Mouse (Mus musculus): ENCODE results near the gene Scly. TPM values are rescaled to one million over a fixed set of nuclear protein-coding genes. Genes with fewer than 3 reads are reported as not detected.

The Scly gene
- polyA plus RNA-seq, 1 experiment, result 10.2 TPM

GRCm38 (mm10) chr1:91317656-91318055, 19.5 kb downstream of the Scly start:
- Histone ChIP-seq H3K36me3 (ENCODE audit: control insufficient read depth, insufficient read depth) (no peaks in the 10 kb centered on the region), H3K4me3 (ENCODE audit: insufficient read depth, poor library complexity, severe bottlenecking) (no peak overlapping the region), H3K79me3 (ENCODE audit: low read depth) (no peaks in the 10 kb centered on the region), H3ac (ENCODE audit: control insufficient read depth, insufficient read length, low read depth) (no peak overlapping the region), H3K27me3 (ENCODE audit: control insufficient read depth, insufficient read depth, insufficient read length) (no peaks in the 10 kb centered on the region), H3K79me2 (ENCODE audit: control insufficient read depth, insufficient read depth) (no peaks in the 10 kb centered on the region)
- TF ChIP-seq FOSL1 (IDR thresholded peaks at IDR 0.05; ENCODE audit: insufficient read depth, low read length, poor library complexity, severe bottlenecking) (no peak), MAX (IDR thresholded peaks at IDR 0.05) (no peak), CEBPB (IDR thresholded peaks at IDR 0.05; ENCODE audit: low read depth) (no peak), MYOG (IDR thresholded peaks at IDR 0.05; ENCODE audit: control insufficient read depth, extremely low read depth, insufficient read length) (no peak), MYOD1 (IDR thresholded peaks at IDR 0.05; ENCODE audit: control insufficient read depth, insufficient read length, low read depth) (no peak), CTCF (IDR thresholded peaks at IDR 0.05; ENCODE audit: control insufficient read depth, insufficient read depth, insufficient read length) (no peak), USF1 (IDR thresholded peaks at IDR 0.05; ENCODE audit: low read depth) (no peak)

- H3K79me3 ChIP-seq (ENCODE audit: low read depth), result no peaks in the 10 kb centered on the region
- H3ac ChIP-seq (ENCODE audit: control insufficient read depth, insufficient read length, low read depth), result no peak within 1 kb of the TSS
- TF ChIP-seq FOSL1 (IDR thresholded peaks at IDR 0.05; ENCODE audit: insufficient read depth, low read length, poor library complexity, severe bottlenecking) (no peak), CTCF (IDR thresholded peaks at IDR 0.05; ENCODE audit: control insufficient read depth, insufficient read depth, insufficient read length) (no peak), MYOD1 (IDR thresholded peaks at IDR 0.05; ENCODE audit: control insufficient read depth, insufficient read length, low read depth) (no peak), CEBPB (IDR thresholded peaks at IDR 0.05; ENCODE audit: low read depth) (no peak), MYOG (IDR thresholded peaks at IDR 0.05; ENCODE audit: control insufficient read depth, extremely low read depth, insufficient read length) (no peak), USF1 (IDR thresholded peaks at IDR 0.05; ENCODE audit: low read depth) (no peak), MAX (IDR thresholded peaks at IDR 0.05) (no peak)
- H3K79me2 ChIP-seq (ENCODE audit: control insufficient read depth, insufficient read depth), result no peaks in the 10 kb centered on the region
- no peaks in the 10 kb centered on the region for H3K36me3 ChIP-seq (ENCODE audit: control insufficient read depth, insufficient read depth)
- no peaks in the 10 kb centered on the region for H3K27me3 ChIP-seq (ENCODE audit: control insufficient read depth, insufficient read depth, insufficient read length)
- H3K4me3 ChIP-seq (ENCODE audit: insufficient read depth, poor library complexity, severe bottlenecking), result no peak within 1 kb of the TSS
These were observed 23.8 kb downstream of the Scly start, which contains the start of gene Espnl for GRCm38 (mm10) chr1:91321760-91322438. TSS of gene Espnl (plus strand) at chr1:91322075.

GRCm38 (mm10) chr1:91324646-91325045, 26.5 kb downstream of the Scly start:
- H3K79me2 ChIP-seq (ENCODE audit: control insufficient read depth, insufficient read depth), result no peaks in the 10 kb centered on the region
- H3ac ChIP-seq (ENCODE audit: control insufficient read depth, insufficient read length, low read depth), result no peak overlapping the region
- H3K36me3 ChIP-seq (ENCODE audit: control insufficient read depth, insufficient read depth), result no peaks in the 10 kb centered on the region
- no peak overlapping the region for H3K4me3 ChIP-seq (ENCODE audit: insufficient read depth, poor library complexity, severe bottlenecking)
- TF ChIP-seq USF1 (IDR thresholded peaks at IDR 0.05; ENCODE audit: low read depth) (no peak), CTCF (IDR thresholded peaks at IDR 0.05; ENCODE audit: control insufficient read depth, insufficient read depth, insufficient read length) (no peak), MYOD1 (IDR thresholded peaks at IDR 0.05; ENCODE audit: control insufficient read depth, insufficient read length, low read depth) (no peak), CEBPB (IDR thresholded peaks at IDR 0.05; ENCODE audit: low read depth) (no peak), MYOG (IDR thresholded peaks at IDR 0.05; ENCODE audit: control insufficient read depth, extremely low read depth, insufficient read length) (no peak), MAX (IDR thresholded peaks at IDR 0.05) (no peak), FOSL1 (IDR thresholded peaks at IDR 0.05; ENCODE audit: insufficient read depth, low read length, poor library complexity, severe bottlenecking) (no peak)
- H3K27me3 ChIP-seq (ENCODE audit: control insufficient read depth, insufficient read depth, insufficient read length), result no peaks in the 10 kb centered on the region
- no peaks in the 10 kb centered on the region for H3K79me3 ChIP-seq (ENCODE audit: low read depth)

GRCm38 (mm10) chr1:91325488-91326042, 27.4 kb downstream of the Scly start:
- no peaks in the 10 kb centered on the region for H3K79me3 ChIP-seq (ENCODE audit: low read depth)
- H3K79me2 ChIP-seq (ENCODE audit: control insufficient read depth, insufficient read depth), result no peaks in the 10 kb centered on the region
- TF ChIP-seq CTCF (IDR thresholded peaks at IDR 0.05; ENCODE audit: control insufficient read depth, insufficient read depth, insufficient read length) (no peak), MAX (IDR thresholded peaks at IDR 0.05) (no peak), MYOG (IDR thresholded peaks at IDR 0.05; ENCODE audit: control insufficient read depth, extremely low read depth, insufficient read length) (no peak), CEBPB (IDR thresholded peaks at IDR 0.05; ENCODE audit: low read depth) (no peak)
- H3K36me3 ChIP-seq (ENCODE audit: control insufficient read depth, insufficient read depth), result no peaks in the 10 kb centered on the region
- H3K27me3 ChIP-seq (ENCODE audit: control insufficient read depth, insufficient read depth, insufficient read length), result no peaks in the 10 kb centered on the region
- H3ac ChIP-seq (ENCODE audit: control insufficient read depth, insufficient read length, low read depth), result no peak overlapping the region
- no peak overlapping the region for H3K4me3 ChIP-seq (ENCODE audit: insufficient read depth, poor library complexity, severe bottlenecking)

GRCm38 (mm10) chr1:91332102-91332501, 34.0 kb downstream of the Scly start:
- H3K79me3 ChIP-seq (ENCODE audit: low read depth), result no peaks in the 10 kb centered on the region
- no peak for TF ChIP-seq FOSL1 (IDR thresholded peaks at IDR 0.05; ENCODE audit: insufficient read depth, low read length, poor library complexity, severe bottlenecking)
- no peak for TF ChIP-seq MYOD1 (IDR thresholded peaks at IDR 0.05; ENCODE audit: control insufficient read depth, insufficient read length, low read depth)
- TF ChIP-seq MAX (IDR thresholded peaks at IDR 0.05), result no peak
- no peak for TF ChIP-seq CEBPB (IDR thresholded peaks at IDR 0.05; ENCODE audit: low read depth)
- no peak for TF ChIP-seq CTCF (IDR thresholded peaks at IDR 0.05; ENCODE audit: control insufficient read depth, insufficient read depth, insufficient read length)
- no peak for TF ChIP-seq USF1 (IDR thresholded peaks at IDR 0.05; ENCODE audit: low read depth)
- TF ChIP-seq MYOG (IDR thresholded peaks at IDR 0.05; ENCODE audit: control insufficient read depth, extremely low read depth, insufficient read length), result no peak
- no peaks in the 10 kb centered on the region for H3K36me3 ChIP-seq (ENCODE audit: control insufficient read depth, insufficient read depth)
- H3K27me3 ChIP-seq (ENCODE audit: control insufficient read depth, insufficient read depth, insufficient read length), result no peaks in the 10 kb centered on the region
- no peaks in the 10 kb centered on the region for H3K79me2 ChIP-seq (ENCODE audit: control insufficient read depth, insufficient read depth)
- no peak overlapping the region for H3K4me3 ChIP-seq (ENCODE audit: insufficient read depth, poor library complexity, severe bottlenecking)
- H3ac ChIP-seq (ENCODE audit: control insufficient read depth, insufficient read length, low read depth), result no peak overlapping the region
